Mouse (Mus musculus): Measurements from ENCODE around the gene Mcoln2.

Mcoln2 gene

DNA sequence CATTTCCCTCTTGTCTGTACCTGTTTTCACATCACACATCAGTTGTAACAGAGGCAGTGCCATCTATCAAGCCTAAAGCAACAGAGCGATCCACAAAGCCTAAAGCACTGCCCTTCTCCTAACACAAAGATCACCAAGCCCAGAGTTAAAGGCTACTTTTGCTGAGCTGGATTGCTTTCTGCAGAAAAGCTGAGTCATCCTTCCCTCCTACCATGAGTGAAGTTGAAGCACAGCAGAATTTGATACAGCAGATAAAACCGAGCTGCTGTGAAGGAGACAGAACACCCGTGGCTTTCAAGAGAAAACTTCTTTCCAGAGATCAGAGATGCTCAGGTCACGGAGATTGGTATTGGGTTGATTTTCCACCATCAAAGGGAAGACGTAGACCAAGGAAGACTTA lies 3.5 kb upstream of the Mcoln2 start:
- no peak for DNase-seq

DNA sequence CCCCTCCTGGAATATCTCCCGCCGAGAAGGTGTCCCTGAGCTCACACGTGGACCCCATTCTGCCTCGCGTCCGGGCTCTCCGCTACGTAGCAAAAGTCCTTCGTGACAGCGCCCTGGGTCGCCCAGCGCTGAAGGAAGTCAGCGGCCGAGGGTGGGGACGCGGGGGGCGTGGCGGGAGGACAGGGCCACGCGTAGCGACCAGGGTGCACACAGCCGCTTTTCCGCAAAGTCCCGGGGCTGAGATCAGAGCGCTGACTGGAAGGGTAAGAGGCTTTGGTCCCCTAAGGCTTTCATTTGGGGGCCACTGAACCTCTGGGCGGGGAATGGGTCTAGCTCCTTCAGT lies 396 bp downstream of the Mcoln2 start:
- peak; percentile 35 to 43 for DNase-seq

DNA sequence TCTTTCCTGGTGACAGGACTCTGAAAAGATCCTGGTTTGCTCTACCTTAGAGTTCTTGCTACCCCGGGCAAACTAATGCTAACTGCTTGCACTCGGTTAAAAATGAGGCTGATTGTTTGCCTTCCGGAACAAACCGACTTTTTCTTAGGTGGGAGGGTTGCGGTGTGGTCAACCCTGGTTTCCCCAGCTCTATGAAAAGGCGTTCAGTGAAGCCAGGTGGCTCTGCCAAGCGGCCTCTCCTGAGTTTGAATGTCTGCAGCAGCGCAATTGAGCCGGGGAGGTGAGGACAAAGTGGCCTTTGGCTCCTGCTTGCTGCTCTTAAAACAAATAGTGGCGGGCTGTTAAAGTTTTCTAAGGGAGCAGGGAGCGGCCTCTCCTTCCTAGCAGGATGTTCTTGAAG lies 927 bp downstream of the Mcoln2 start:
- peak; percentile 17 to 20 for DNase-seq

DNA sequence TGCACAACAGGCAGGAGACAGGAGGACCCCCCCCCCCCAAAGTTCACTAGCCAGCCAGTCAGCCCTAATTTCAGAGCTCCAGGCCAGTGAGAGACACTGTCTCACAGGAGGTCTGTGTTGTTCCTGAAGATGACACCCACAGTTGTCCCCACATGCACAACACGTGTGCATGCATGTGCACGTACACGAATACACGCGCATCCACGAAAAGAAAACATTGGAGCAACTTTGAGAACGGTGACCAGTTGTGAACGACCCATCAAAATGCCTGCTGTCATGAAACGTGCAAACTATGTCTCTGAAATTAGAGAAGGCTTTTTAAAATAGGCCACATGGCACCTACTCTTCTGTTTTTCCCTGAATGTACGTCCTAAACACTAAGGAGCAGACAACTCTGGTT lies 1.7 kb downstream of the Mcoln2 start:
- no peak for DNase-seq

DNA sequence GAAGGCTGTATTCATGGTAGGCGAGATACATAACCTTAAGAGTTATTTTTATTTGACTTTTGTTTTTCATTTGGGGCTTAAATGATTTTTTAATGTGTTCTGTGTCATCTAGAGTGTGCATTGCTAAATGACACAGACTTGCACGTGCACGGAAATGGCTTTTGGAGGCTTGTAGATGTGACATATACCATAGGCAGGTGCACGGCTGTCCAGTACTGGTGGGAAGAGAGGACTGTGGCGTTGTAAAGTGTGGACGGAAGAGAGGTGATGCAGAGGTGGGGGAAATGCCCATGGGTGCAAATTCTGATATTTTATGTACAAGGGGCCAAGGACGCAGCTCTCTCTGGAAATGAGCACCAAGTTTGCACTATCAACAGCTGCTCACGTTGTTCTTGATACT lies 2.1 kb downstream of the Mcoln2 start:
- DNase-seq: no peak

DNA sequence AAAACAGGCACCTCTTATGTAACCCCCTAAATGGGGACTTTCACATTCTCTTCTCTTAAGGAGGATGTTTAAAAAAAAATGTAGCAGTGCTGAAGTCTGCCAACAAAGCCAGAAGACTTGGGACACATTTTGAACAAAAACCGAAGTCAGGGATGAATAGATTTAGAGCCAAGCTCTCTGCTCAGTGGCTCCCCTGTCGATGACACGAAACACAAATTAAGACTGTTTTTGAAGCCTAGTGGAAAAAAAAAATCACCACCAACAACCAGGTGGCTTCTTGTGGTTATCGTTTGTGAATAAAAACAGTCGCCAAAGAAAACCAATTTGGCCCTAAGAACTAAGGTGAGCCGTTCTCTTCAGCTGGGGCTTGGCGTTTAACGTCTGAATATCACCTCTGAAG lies 2.7 kb downstream of the Mcoln2 start:
- no peak for DNase-seq

DNA sequence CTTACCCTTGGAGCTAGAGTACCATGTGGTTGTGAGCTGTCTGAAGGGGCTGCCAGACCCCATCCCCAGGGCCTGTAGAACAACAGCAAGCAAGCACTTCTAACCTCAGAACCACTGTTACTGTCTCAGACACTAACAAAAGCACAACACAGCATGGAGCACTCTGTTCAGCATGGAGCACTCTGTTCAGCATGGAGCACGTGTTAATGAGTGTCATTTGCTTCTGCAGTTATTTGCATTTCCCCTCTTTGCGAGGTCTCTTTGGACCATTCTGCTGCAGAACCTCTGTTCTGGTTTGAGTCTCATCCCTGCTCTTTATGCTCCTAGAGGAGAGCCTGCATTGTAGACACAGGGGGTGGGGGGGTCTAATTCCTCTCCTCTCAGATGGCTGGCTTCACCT lies 3.3 kb downstream of the Mcoln2 start:
- no peak for DNase-seq

DNA sequence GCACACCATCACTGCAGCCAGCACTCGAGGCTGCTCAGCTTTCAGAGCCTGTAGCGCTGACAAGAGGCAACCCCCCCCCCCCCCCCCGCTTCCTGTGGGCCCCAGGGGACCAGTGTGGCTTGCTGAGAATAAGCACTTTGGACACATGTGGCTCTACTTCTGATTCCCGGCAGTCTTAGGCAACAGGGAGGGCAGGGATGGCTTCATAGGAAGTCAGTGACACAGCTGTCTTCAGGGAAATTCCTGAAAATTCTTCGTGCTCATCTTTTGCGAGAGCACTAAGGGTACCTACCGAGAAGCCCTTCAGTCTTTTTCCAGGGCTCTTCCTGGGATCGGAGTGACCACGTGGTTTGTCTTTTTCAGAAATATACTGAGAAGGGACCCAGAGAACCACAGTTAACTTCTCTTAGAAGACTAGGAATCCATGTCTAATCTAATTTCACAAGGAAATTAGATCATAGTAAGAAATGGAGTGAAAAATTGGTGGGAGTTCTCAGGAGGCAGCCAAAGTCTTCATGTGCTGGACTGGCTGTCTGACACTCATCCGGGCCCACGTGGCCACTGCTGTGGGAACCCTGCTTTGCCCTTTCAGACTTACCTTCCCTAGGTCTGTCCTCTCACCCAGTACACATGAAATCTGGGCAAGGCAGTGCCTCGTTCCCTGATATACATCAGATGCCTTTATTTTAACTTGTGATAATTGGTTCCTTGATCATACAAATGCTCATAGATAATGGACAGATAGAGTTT lies 4.4 kb downstream of the Mcoln2 start:
- DNase-seq: no peak

DNA sequence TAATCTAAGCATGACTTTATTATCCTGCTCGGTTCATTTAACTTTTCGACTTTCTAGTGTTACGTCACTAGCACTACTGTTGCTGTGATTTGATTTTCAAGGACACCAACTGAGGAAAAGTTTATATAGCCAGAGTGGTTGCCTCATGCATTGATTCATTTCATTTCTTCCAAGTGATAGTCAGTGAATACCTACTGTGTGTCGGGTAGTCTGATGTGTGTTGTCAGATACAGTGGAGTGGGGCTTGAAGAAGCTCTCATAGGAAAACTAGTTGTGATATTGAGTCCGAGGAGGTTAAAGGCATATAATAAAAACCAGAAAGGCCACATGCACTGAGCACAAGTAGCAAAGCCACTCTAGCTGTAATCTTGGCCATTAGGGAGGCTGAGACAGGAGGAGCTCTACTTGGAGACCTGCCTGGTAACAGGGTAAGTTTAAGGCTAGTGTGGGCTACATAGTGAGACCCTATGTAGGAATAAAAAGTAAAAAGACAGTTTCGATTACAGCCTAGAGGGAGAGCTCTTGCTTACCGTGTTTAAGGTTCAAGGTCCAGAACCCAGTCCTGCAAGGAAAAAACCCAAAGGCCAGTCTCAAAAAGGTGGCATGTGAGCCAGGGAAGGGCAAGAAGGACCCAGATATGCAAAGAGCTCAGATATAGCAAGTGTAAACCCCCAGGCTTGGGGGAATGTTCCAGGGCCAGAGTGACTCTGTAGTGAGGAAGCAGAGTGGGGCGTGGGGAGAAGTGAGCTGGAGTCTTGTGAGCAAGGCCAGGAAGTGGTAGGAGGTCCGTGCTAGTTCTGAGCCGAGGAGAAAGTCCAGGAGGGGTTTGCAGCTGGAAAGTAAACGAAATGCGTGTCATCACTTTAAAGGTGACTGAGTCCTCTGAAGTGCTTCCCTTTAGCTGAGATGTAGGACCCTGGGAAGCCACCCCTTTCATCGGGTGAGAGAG lies 6.3 kb downstream of the Mcoln2 start:
- no peak for DNase-seq

DNA sequence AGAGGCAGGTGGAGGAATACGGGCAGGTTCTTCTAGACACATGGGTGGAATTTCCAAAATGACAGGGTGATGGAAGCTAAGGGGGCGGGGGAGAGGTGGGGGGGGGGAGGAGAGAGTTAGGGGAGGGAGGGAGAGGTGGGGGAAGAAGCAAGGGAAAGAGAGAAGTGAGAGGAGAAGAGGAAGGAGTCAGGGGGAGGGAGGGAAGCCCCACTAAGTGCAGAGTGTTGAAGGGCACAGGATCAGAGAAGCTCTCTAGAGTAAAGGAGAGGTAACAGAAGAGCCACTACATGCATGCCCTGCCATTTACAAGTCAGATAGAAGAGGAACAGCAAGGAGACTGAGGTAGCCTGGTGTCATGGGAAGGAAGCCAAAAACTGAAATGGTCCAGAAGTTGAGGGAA lies 7.2 kb downstream of the Mcoln2 start:
- DNase-seq: no peak

DNA sequence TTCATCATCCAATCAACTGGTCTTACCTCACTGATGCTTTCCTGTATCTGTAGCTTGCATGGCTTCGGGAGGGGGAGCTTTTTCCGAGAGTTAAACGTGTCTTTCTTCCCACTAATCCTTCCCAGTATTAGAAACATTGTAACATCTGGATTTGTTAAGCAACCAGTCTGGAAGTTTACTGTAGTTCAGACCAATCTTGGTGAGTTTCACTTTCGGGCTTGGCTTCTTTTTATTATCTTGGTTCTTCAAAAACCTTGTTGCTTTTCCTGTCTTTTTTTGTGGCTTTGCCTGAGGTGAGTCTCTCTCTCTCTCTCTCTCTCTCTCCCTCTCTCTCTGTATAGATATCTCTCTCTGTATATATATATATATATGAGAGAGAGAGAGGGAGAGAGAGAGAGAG lies 8.4 kb downstream of the Mcoln2 start:
- no peak for DNase-seq

DNA sequence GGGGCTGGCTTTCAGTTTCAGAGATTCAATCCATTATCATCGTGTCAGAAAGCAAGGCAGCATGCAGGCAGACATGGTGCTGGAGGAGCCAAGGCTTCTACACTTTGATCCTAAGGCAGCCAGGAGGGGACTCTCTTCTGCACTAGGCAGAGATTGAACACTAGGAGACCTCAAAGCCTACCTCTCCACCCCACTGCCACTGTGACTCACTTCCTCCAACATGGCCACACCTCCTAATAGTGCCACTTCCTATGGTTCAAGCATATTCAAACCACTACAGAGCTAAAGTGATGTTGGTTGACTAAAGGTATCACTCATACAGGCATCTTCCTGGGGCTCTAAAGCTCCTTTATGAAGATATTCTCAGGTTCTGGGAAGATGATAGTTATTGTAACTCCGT lies 9.7 kb downstream of the Mcoln2 start:
- no peak for DNase-seq

DNA sequence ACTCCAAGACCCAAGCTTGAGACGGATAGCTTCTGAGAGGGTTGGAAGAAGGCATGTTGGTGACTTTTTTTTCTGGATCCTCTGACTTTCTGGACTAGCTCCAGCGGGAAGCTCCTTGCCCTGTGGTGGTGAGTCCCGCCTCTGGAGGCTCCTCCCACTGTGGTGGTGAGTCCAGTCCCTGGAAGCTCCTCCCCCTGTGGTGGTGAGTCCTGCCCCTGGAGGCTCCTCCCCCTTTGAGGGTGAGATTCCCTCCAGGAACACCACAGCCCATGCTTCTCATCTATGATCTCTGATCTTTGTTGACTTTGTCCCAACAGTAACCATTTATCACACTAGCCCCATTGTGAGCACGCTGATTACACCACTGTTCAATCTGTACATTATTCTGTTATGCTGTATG lies 12.6 kb downstream of the Mcoln2 start:
- no peak for DNase-seq

DNA sequence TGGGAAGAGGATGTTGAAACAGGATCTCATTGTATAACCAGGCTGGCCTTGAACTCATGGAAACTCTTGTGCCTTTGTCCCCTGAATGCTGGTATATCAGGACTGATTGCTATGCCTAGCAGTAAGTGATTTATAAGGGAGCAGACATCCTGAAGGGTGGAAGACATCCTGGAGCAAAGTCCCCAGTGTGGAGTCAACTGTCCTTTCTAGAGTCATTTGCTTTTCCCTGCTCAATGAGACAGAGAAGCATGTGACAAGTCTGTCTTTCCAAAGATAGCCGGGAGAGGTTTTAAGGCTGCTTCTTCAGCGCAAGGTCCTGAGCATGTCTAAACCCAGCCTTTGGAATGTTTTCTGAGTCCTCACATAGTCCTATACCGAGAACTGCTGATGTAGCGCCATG lies 19.7 kb downstream of the Mcoln2 start:
- DNase-seq: no peak

DNA sequence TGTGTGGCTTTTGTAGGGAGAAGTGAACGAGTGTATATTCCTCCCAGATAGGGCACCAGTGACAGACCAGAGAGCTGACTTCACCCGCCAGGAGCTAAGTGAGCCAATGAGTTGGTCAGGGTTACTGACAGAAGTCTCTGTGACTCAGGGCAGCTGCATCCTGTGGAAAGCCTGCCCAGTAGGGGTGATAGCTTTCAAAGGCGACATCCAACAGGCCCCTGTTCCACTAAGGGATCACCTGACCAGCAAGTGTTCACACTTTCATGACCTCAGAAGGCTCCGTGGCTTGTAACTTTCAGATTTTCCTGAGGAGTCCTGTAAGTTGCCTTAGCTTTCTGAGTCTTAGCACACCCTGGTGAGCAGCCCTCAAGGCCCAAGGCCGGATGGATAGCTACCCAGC lies 23.4 kb downstream of the Mcoln2 start:
- DNase-seq: no peak

DNA sequence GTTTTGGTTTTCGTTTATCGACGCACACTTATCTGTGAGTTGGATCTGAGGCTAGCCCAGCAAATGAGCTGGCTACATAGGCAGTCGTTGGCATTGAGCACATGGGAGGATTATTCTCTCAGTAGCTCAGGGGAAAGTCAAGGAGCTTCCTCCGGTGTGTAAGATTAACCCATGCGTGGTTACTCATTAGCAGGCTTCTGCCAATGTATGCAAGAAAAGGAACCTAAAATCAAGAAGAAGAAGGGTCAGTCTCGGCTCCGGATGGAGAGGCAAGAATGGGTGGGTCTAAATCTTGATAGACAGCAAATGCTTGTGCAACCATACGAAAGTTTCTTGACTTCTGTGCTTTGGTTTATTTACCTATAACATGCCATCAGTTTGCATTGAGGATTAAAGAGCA lies 24.6 kb downstream of the Mcoln2 start:
- no peak for DNase-seq

DNA sequence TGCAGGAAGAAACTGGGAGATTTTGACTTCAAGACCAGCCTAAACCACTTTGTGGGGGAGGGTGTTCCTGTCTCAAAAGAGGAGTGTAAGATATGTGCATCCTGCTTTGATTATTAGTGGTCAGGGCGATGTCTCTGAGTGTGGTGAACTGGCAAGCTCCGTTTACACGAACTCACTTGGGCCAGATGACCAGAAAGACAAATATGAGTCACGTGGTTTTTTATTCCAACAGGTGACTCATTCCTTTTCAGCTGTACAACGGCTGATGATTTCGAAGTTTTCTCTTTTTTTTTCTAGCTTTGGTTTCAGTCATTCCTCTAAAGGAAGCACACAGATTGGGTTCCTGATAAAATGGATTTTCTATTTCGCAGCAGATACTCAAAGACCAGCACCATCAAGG lies 27.7 kb downstream of the Mcoln2 start:
- no peak for DNase-seq

DNA sequence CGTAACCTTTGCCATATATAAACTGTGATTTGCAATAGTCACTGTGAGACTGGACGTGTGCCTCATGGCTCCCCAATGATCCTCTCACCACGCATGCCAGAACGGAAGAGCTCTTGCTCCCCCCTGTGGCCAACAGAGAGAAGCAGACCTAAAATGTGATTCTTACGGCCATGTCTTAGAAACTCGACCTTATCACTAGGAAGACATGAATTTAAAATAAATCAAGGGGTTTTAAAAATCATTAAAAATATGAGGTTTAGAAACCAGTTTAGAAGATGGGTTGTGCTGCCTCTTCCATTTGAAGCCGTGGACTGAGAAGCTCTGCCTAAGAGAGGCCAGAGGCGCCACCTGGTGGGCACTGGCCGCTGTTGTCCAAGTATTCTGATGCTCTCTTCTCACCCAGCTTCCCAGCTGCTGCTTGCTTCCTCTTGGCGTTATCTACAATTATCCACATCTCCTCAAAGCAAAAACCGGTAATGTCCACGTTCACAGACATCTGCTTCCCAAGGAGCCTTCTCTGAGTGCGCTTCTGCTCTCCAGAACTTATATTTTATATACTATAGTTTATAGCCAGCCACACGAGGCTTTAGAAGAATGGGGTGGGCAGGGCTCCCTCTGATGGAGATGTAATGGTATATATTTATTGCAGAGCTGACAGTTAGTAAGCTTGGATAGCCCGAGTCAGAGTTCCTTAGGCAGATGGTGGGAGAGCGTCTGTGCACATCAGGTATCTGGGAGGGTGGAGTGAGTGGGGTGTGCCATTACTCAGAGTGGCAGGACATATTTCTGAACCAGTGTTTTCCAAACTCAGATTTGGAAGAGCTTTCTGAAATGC lies 28.3 kb downstream of the Mcoln2 start:
- DNase-seq: peak; percentile 62 to 67

DNA sequence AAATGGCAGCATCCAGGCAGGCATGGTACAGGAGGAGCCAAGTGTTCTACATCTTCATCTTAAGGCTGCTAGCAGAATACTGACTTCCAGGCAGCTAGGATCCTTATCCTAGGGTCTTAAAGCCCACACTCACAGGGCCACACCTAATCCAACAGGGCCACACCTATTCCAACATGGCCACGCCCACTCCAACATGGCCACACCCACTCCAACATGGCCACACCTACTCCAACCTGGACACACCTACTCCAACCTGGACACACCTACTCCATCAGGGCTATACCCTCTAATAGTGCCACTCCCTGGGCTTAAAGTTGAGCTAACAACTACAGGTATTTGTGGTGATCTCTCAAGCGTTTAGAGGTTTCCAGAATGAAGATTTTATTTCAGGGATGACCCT lies 30.7 kb downstream of the Mcoln2 start:
- DNase-seq: no peak

DNA sequence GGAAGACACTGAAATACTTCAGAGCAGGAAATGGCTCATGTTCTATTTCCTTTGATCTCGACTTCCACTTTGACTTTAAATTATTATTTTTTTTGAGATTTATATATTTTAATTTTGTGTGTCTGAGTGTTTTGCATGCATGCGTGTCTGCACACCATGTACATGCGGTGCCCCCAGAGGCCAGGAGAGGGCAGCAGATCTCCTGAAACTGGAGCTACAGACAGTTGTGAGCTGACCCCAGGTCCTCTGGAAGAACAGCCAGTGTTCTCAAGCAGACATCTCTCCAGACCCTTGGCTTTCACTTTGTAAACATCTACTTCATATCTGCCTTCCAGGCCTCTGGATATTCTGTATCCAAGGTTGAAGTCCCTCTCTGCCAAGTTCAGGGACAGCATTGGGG lies 31.4 kb downstream of the Mcoln2 start:
- peak; percentile 37 to 45 for DNase-seq

DNA sequence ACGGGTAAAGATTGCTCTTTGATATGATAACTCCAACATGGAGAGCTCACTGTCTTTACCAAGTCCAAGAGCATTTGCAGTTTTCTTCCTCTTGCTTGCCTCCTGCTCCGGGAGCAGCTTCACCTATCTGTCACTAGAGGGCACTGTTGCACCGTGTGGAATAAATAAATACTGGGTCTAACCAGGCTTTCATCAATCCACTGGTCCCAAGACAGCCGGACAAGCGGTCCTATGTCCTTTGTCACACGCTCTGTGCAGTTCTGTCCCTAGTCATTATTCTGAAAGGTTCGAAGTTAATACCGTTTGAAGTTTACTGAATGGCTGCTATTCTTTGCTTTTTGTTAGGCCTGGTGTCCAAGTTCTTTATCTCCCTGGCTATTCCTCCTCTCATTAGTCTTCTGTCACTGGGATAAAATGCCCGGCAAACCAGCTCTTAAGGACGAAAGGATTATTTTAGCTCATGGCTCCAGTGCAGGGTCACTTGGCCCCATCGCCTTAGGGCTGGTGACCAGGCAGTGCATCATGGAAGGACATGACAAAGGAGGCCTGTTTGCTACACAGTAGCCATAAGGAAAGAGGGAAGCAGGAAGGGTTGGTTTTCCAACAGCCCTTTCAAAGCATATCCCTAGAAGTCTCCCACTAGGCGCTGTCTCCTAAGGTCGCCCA lies 35.5 kb downstream of the Mcoln2 start:
- peak; percentile 50 to 62 for DNase-seq

DNA sequence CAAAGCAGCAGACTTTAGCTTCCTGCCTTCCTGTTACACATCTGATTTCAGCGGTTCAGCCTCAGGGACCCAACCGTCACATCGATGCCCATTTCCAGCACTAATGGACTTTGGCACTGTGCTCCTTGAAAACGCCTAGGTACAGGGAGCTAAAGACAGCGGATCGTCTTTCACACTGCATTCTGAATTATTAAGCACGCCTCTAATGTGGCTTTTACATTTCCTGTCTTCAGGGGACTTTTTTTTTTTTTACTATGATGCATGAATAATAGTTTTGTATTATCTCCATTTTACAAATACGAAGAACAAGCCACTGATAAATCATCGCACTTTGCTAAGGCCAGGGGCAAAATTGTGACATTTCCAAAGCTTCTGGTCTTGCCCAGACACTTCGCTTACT lies 36.4 kb downstream of the Mcoln2 start:
- DNase-seq: no peak

DNA sequence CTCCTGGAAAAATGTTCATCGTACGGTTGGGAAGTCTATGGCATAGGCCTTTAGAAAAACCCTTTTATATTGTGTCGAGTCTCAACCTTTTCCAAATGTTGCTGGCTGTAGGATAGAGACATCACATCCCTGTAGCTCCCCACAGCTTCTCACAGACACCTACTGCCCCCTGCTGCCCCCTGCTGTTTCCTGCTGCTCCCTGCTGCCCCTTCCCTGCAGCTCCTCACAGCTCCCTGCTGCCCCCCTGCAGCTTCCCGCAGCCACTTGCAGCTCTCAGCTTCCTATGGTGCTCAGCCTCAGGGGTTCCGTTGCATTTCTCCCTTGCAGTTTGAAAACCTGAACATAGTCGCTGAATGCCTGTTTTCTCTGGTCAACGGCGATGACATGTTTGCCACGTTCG lies 40.3 kb downstream of the Mcoln2 start:
- no peak for DNase-seq

Measured in lung, adult 18-20 months (tissue).